Mouse (Mus musculus) liver, embryonic 14.5 days (tissue): ENCODE results near the gene Cryba4. TPM values are rescaled to one million over a fixed set of nuclear protein-coding genes. Genes with fewer than 3 reads are reported as not detected.

Experiments
- ATAC-seq: fragments of 200-750 bp; cut with Nextera tagmentation; 2 replicates; pipeline ENCODE4 v1.8.0; 2017; ENCODE audit warnings: moderate number of reproducible peaks, mild to moderate bottlenecking, moderate library complexity; ENCODE audit not compliant: insufficient read depth
- DNase-seq, 3 experiments: peaks; one replicate each; pipeline ENCODE4 v3.0.0-alpha.2; 2012 to 2013; ENCODE audit warnings: low read depth in 3 of 3, low spot score in 3 of 3
- H3K27ac ChIP-seq: fragments of 300-500 bp; sonication (generic); 2 replicates; pipeline ENCODE4 v1.5.1; 2014; ENCODE audit warnings: moderate library complexity, mild to moderate bottlenecking, control low read depth, inconsistent platforms
- H3K27me3 ChIP-seq: fragments of 300-500 bp; sonication (generic); 2 replicates; pipeline ENCODE4 v1.6.1; 2014; ENCODE audit warnings: mild to moderate bottlenecking, low read length, moderate library complexity; ENCODE audit not compliant: control insufficient read depth, insufficient read depth
- H3K36me3 ChIP-seq: fragments of 300-500 bp; sonication (generic); replicated peaks from 2 replicates; pipeline ENCODE4 v1.6.1; 2014; ENCODE audit warnings: low read depth; ENCODE audit not compliant: control insufficient read depth, insufficient read depth
- H3K4me1 ChIP-seq, 2 experiments: fragments of 200-500 bp in 1 of 2; fragments of 300-500 bp in 1 of 2; sonication (generic) in 1 of 2; replicated peaks; 2 replicates each; pipeline ENCODE4 v1.6.1; 2012 to 2014; ENCODE audit warnings: antibody characterized with exemption in 1 of 2, inconsistent platforms in 1 of 2, low read length in 1 of 2; ENCODE audit not compliant: control insufficient read depth in 2 of 2, insufficient read depth in 2 of 2
- H3K4me2 ChIP-seq: fragments of 300-500 bp; sonication (generic); 2 replicates; pipeline ENCODE4 v1.6.1; 2014; ENCODE audit warnings: low read depth, mild to moderate bottlenecking, control low read depth, moderate library complexity
- H3K4me3 ChIP-seq, 2 experiments: fragments of 200-500 bp in 1 of 2; fragments of 300-500 bp in 1 of 2; sonication (generic) in 1 of 2; 2 replicates each; pipeline ENCODE4 v1.5.1; 2012 to 2014; ENCODE audit warnings: low read depth in 2 of 2, low read length in 2 of 2, mild to moderate bottlenecking in 2 of 2, control low read depth in 1 of 2, inconsistent platforms in 1 of 2, moderate library complexity in 1 of 2; ENCODE audit not compliant: insufficient read depth in 1 of 2
- H3K9ac ChIP-seq: fragments of 300-500 bp; sonication (generic); replicated peaks from 2 replicates; pipeline ENCODE4 v1.6.1; 2014; ENCODE audit warnings: mild to moderate bottlenecking, control low read depth, moderate library complexity
- H3K9me3 ChIP-seq: fragments of 300-500 bp; sonication (generic); 2 replicates; pipeline ENCODE4 v1.6.1; 2016; ENCODE audit warnings: low read length, mixed read lengths; ENCODE audit not compliant: control insufficient read depth
- CTCF ChIP-seq: IDR thresholded peaks from 2 replicates; pipeline ENCODE4 v1.5.1; 2016; ENCODE audit warnings: antibody characterized with exemption, low read depth, control low read depth
- EP300 ChIP-seq: IDR thresholded peaks from 2 replicates; pipeline ENCODE4 v1.6.1; 2016; ENCODE audit warnings: antibody characterized with exemption, low read depth
- WGBS: fragments of 180-500 bp; shearing (Covaris S2); extraction: QIAGEN DNeasy Blood & Tissue Kit; methylation state at CpG from one replicate; pipeline ENCODE4 v1.1.7; 2014; ENCODE audit not compliant: insufficient replicate concordance; 5-methylcytosine and 5-hydroxymethylcytosine counted together
- polyA plus RNA-seq, 2 experiments: library from polyadenylated mRNA; depleted of rRNA in 1 of 2; stranded (reverse) in 1 of 2; unstranded in 1 of 2; fragments of >200 nt; fragmentation: Nextera tagmentation in 1 of 2; extraction: Ambion mirVana in 1 of 2; gene quantifications; 2 replicates each; pipeline versions ENCODE4 v1.2.1 to v1.2.3; 2012 to 2014

Cryba4 gene
- polyA plus RNA-seq, 2 experiments = 0.39 to 0.95 TPM

GRCm38 (mm10) chr5:112228240-112229076 is 23.9 kb downstream of the Cryba4 start:
- H3K27me3 ChIP-seq = peaks cover 46% of the 10 kb centered on the region
- ATAC-seq = no peak
- H3K4me3 ChIP-seq = no peak overlapping the region
- no peak for DNase-seq
- no peak overlapping the region for H3K27ac ChIP-seq
- H3K36me3 ChIP-seq = no peaks in the 10 kb centered on the region
- H3K9me3 ChIP-seq = no peaks in the 10 kb centered on the region
- 2% methylated on average over 53 of the region's 57 CpGs for WGBS
- TF ChIP-seq CTCF = no peak
- TF ChIP-seq EP300 = no peak
- no peak overlapping the region for H3K4me2 ChIP-seq
- no peak overlapping the region for H3K9ac ChIP-seq
- no peaks in the 10 kb centered on the region for H3K4me1 ChIP-seq

- Histone ChIP-seq H3K9me3 (no peaks in the 10 kb centered on the region), H3K4me1 (no peaks in the 10 kb centered on the region), H3K4me2 (no peak overlapping the region), H3K27ac (no peak overlapping the region), H3K36me3 (no peaks in the 10 kb centered on the region), H3K4me3 (no peak overlapping the region), H3K27me3 (peaks cover 46% of the 10 kb centered on the region), H3K9ac (no peak overlapping the region)
- no peak for DNase-seq
- 3% methylated on average over 13 of the region's 13 CpGs for WGBS
- TF ChIP-seq CTCF (no peak), EP300 (no peak)
- ATAC-seq = no peak
Measured at GRCm38 (mm10) chr5:112227898-112228239, 24.4 kb downstream of the Cryba4 start.

- Histone ChIP-seq H3K4me1 (no peaks in the 10 kb centered on the region), H3K36me3 (no peaks in the 10 kb centered on the region), H3K9me3 (no peaks in the 10 kb centered on the region), H3K27ac (no peak overlapping the region), H3K9ac (no peak overlapping the region), H3K27me3 (peaks cover 46% of the 10 kb centered on the region), H3K4me3 (no peak overlapping the region), H3K4me2 (peak overlapping the region; percentile 4; the same call in 1 of the 2 replicates)
- no peak for DNase-seq
- 2% methylated on average over 30 of the region's 30 CpGs for WGBS
- no peak for ATAC-seq
- TF ChIP-seq EP300 (no peak), CTCF (no peak)
Measured at GRCm38 (mm10) chr5:112227354-112227753, 25.0 kb downstream of the Cryba4 start.

DNA sequence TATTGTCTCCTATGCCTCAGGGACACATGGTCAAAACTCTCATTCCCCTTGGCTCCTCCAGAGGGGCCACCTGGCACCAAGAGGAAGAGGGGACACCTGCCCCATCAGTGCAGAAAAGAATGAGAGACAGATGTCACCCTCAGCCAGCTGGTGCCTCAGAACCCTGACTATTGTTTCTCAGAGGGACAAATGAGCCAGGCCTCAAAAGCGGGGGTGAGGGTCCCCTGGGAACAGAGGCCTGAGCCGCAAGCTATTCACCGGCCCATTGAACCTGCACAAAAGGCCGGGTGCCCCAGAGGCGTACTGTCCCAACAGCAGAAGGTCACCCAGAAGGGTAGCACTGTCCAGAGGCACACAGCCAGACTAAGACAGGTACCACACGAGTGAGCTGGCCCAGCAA is 26.7 kb downstream of the Cryba4 start:
- ATAC-seq (no peak), DNase-seq (no peak)
- 74% methylated on average over 6 of the region's 6 CpGs for WGBS
- Histone ChIP-seq H3K4me1 (no peaks in the 10 kb centered on the region), H3K27me3 (peaks cover 43% of the 10 kb centered on the region), H3K4me3 (no peak overlapping the region), H3K27ac (no peak overlapping the region), H3K36me3 (no peaks in the 10 kb centered on the region), H3K9me3 (no peaks in the 10 kb centered on the region), H3K4me2 (no peak overlapping the region), H3K9ac (no peak overlapping the region)
- TF ChIP-seq EP300 (no peak), CTCF (no peak)

GRCm38 (mm10) chr5:112220203-112220602 is 32.1 kb downstream of the Cryba4 start:
- Histone ChIP-seq H3K27ac (no peak overlapping the region), H3K9me3 (no peaks in the 10 kb centered on the region), H3K36me3 (no peaks in the 10 kb centered on the region), H3K4me2 (no peak overlapping the region), H3K4me3 (no peak overlapping the region), H3K27me3 (no peaks in the 10 kb centered on the region; the same call in 1 of the 2 replicates), H3K9ac (no peak overlapping the region), H3K4me1 (peaks cover 0 to 5% of the 10 kb centered on the region in 2 experiments; a peak in 1 of 4 replicates)
- DNase-seq (no peak), ATAC-seq (no peak)
- 27% methylated on average over 8 of the region's 8 CpGs for WGBS
- TF ChIP-seq EP300 (no peak), CTCF (no peak)
